Mouse (Mus musculus) CH12.LX (cell line): ENCODE measurements around the gene Arhgef3. TPM values are rescaled to one million over a fixed set of nuclear protein-coding genes. Genes with fewer than 3 reads are reported as not detected.

Experiments
- DNase-seq: peaks from one replicate; pipeline ENCODE4 v3.0.0-alpha.2; 2013; ENCODE audit errors: extremely low read depth
- H3K27ac ChIP-seq: 2 replicates; pipeline ENCODE4 v1.5.1; 2012; ENCODE audit warnings: low read depth, mild to moderate bottlenecking, control low read depth, moderate library complexity; ENCODE audit not compliant: insufficient read depth
- H3K27me3 ChIP-seq: replicated peaks from 2 replicates; pipeline ENCODE3; 2012; ENCODE audit warnings: inconsistent platforms
- H3K36me3 ChIP-seq, 2 experiments: replicated peaks in 1 of 2; 2 replicates each; pipeline versions ENCODE3 to v1.6.1; 2012; ENCODE audit warnings: inconsistent platforms in 1 of 2, low read length in 1 of 2, mild to moderate bottlenecking in 1 of 2, mixed read lengths in 1 of 2, moderate library complexity in 1 of 2; ENCODE audit not compliant: control insufficient read depth in 1 of 2, insufficient read depth in 1 of 2
- H3K4me1 ChIP-seq, 2 experiments: 2 replicates each; pipeline ENCODE4 v1.6.1; 2012; ENCODE audit warnings: inconsistent platforms in 1 of 2, moderate library complexity in 1 of 2; ENCODE audit not compliant: insufficient read depth in 2 of 2, control insufficient read depth in 1 of 2
- H3K4me2 ChIP-seq: 2 replicates; pipeline ENCODE4 v1.6.1; 2012; ENCODE audit warnings: low read depth, mild to moderate bottlenecking, control low read depth; ENCODE audit not compliant: poor library complexity, insufficient read depth, severe bottlenecking
- H3K4me3 ChIP-seq, 3 experiments: fragments of 150-350 bp in 1 of 3; sonication (generic) in 1 of 3; replicated peaks in 1 of 3; 2 replicates each; pipeline versions ENCODE3 to v1.5.1; 2011 to 2012; ENCODE audit warnings: low read depth in 2 of 3, low read length in 2 of 3, mild to moderate bottlenecking in 2 of 3, moderate library complexity in 2 of 3, control low read depth in 1 of 3, improper control_type of control experiment in 1 of 3, inconsistent platforms in 1 of 3, mixed read lengths in 1 of 3; ENCODE audit not compliant: poor library complexity in 1 of 3
- H3K79me2 ChIP-seq: replicated peaks from 2 replicates; pipeline ENCODE4 v1.6.1; 2012; ENCODE audit warnings: mild to moderate bottlenecking, moderate library complexity; ENCODE audit not compliant: control insufficient read depth, poor library complexity, insufficient read depth, severe bottlenecking; ENCODE audit errors: extremely low read depth
- H3K9ac ChIP-seq: 2 replicates; pipeline ENCODE4 v1.6.1; 2012; ENCODE audit warnings: low read depth, mild to moderate bottlenecking, control low read depth, moderate library complexity; ENCODE audit not compliant: insufficient read depth
- H3K9me3 ChIP-seq: replicated peaks from 2 replicates; pipeline ENCODE3; 2012; ENCODE audit warnings: low read length, inconsistent platforms, mixed read lengths
- CTCF ChIP-seq, 2 experiments: IDR thresholded peaks in 1 of 2; conservative IDR thresholded peaks in 1 of 2; 2 replicates each; pipeline ENCODE4 v1.5.1; 2011 to 2012; ENCODE audit warnings: low read depth in 2 of 2, low read length in 2 of 2, improper control_type of control experiment in 1 of 2, inconsistent platforms in 1 of 2, mild to moderate bottlenecking in 1 of 2, moderate library complexity in 1 of 2
- EP300 ChIP-seq: IDR thresholded peaks from 2 replicates; pipeline ENCODE4 v1.6.1; 2011; ENCODE audit warnings: low read length, improper control_type of control experiment
- IRF4 ChIP-seq: IDR thresholded peaks from 2 replicates; pipeline ENCODE4 v1.6.1; 2014; ENCODE audit warnings: low read depth, mild to moderate bottlenecking, inconsistent platforms, low read length, improper control_type of control experiment
- MEF2A ChIP-seq: IDR thresholded peaks from 2 replicates; pipeline ENCODE4 v1.6.1; 2014; ENCODE audit warnings: low read depth, mild to moderate bottlenecking, inconsistent platforms, low read length, improper control_type of control experiment, borderline replicate concordance
- MYC ChIP-seq: IDR thresholded peaks from 2 replicates; pipeline ENCODE4 v1.6.1; 2011; ENCODE audit warnings: low read depth, mild to moderate bottlenecking, improper control_type of control experiment, low read length
- PAX5 ChIP-seq: IDR thresholded peaks from 2 replicates; pipeline ENCODE4 v1.6.1; 2012; ENCODE audit warnings: low read length, inconsistent platforms, mixed read lengths
- POLR2A ChIP-seq: IDR thresholded peaks from 2 replicates; pipeline ENCODE4 v1.6.1; 2011; ENCODE audit warnings: low read depth, mild to moderate bottlenecking, improper control_type of control experiment, low read length
- POLR2AphosphoS2 ChIP-seq: IDR thresholded peaks from 2 replicates; pipeline ENCODE4 v1.6.1; 2011; ENCODE audit warnings: low read depth, low read length, improper control_type of control experiment
- RAD21 ChIP-seq: IDR thresholded peaks from 2 replicates; pipeline ENCODE4 v1.6.1; 2011; ENCODE audit warnings: low read depth, mild to moderate bottlenecking, low read length, improper control_type of control experiment, moderate library complexity
- SIN3A ChIP-seq: IDR thresholded peaks from 2 replicates; pipeline ENCODE4 v1.6.1; 2012; ENCODE audit warnings: low read length, improper control_type of control experiment, inconsistent platforms
- SMC3 ChIP-seq: IDR thresholded peaks from 2 replicates; pipeline ENCODE4 v1.6.1; 2011; ENCODE audit warnings: low read depth, low read length, improper control_type of control experiment
- USF1 ChIP-seq: IDR thresholded peaks from 2 replicates; pipeline ENCODE4 v1.6.1; 2014; ENCODE audit warnings: low read depth, mild to moderate bottlenecking, inconsistent platforms, low read length, improper control_type of control experiment
- ZC3H11A ChIP-seq: IDR thresholded peaks from 2 replicates; pipeline ENCODE4 v1.6.1; 2012; ENCODE audit warnings: low read depth, mild to moderate bottlenecking, inconsistent platforms, low read length, improper control_type of control experiment
- ZKSCAN1 ChIP-seq: IDR thresholded peaks from 2 replicates; pipeline ENCODE4 v1.6.1; 2012; ENCODE audit warnings: low read depth, inconsistent platforms, low read length, improper control_type of control experiment, borderline replicate concordance
- ZNF384 ChIP-seq: IDR thresholded peaks from 2 replicates; pipeline ENCODE4 v1.6.1; 2012; ENCODE audit warnings: low read depth, low read length, improper control_type of control experiment, inconsistent platforms
- dilution Hi-C: fragments of 300-500 bp; cut with MboI; formaldehyde crosslinking; loops from 2 replicates; pipeline ENCODE4 v1.14.3; 2020; ENCODE audit warnings: low sequenced_read_pairs; ENCODE audit not compliant: extremely low pct_unique_long_range_greater_than_20kb, extremely low pct_ligation_motif_present
- in situ Hi-C: fragments of 300-500 bp; cut with MboI; formaldehyde crosslinking; loops from 3 replicates; pipeline ENCODE4 v1.14.3; 2019; ENCODE audit warnings: low sequenced_read_pairs, low pct_ligation_motif_present, low pct_unique_long_range_greater_than_20kb, mixed read lengths
- polyA plus RNA-seq: library from polyadenylated mRNA; unstranded; fragments of >175 nt; gene quantifications from 2 replicates; pipeline ENCODE4 v1.2.1, GENCODE M21; 2012; ENCODE audit warnings: low read depth; ENCODE audit not compliant: insufficient read length
- total RNA-seq, 2 experiments: library from RNA; depleted of rRNA; stranded (reverse); fragments of 300-350 nt in 1 of 2; fragments of >200 nt in 1 of 2; gene quantifications; 2 replicates each; pipeline ENCODE4 v1.2.3; 2012 to 2014

Gene Arhgef3
- total and polyA plus RNA-seq, 3 experiments: 0.51 to 0.64 (median 0.62) TPM

GRCm38 (mm10) chr14:27337156-27337555, 222.5 kb downstream of the Arhgef3 start:
- Histone ChIP-seq H3K4me3 (peak overlapping the region in 1 of 3 experiments; percentile 25), H3K4me1 (peaks cover 19 to 38% of the 10 kb centered on the region in 2 experiments), H3K79me2 (no peaks in the 10 kb centered on the region), H3K36me3 (no peaks in the 10 kb centered on the region), H3K9me3 (no peaks in the 10 kb centered on the region), H3K4me2 (peak overlapping the region; percentile 99; the same call in 1 of the 2 replicates), H3K27me3 (peaks cover 26% of the 10 kb centered on the region), H3K9ac (no peak overlapping the region), H3K27ac (no peak overlapping the region)
- TF ChIP-seq IRF4 (no peak), POLR2AphosphoS2 (no peak), ZKSCAN1 (no peak), POLR2A (no peak)
- dilution Hi-C loops (no loop called here), in situ Hi-C loops (loop anchor here (10.0 kb wide), 1 partner anchor 142 kb away; no protein-coding TSS in a partner anchor)
- DNase-seq: no peak

GRCm38 (mm10) chr14:27338034-27338708, 223.5 kb downstream of the Arhgef3 start:
- Histone ChIP-seq H3K4me2 (no peak overlapping the region), H3K36me3 (no peaks in the 10 kb centered on the region), H3K9me3 (no peaks in the 10 kb centered on the region), H3K79me2 (no peaks in the 10 kb centered on the region), H3K27ac (no peak overlapping the region), H3K4me1 (peaks cover 21 to 41% of the 10 kb centered on the region in 2 experiments), H3K4me3 (no peak overlapping the region), H3K9ac (no peak overlapping the region), H3K27me3 (peaks cover 26% of the 10 kb centered on the region)
- TF ChIP-seq EP300: no peak
- TF ChIP-seq ZNF384: peak; percentile 75; the same call in 1 of the 2 replicates
- TF ChIP-seq CTCF (conservative IDR thresholded peaks at IDR 0.05 in 1 of 2, IDR thresholded peaks at IDR 0.05 in 1 of 2; ENCODE audit: low read depth in 2 of 2, low read length in 2 of 2): peak in 1 of 2 experiments; percentile 74; a peak in 2 of 4 replicates
- TF ChIP-seq SMC3: peak; percentile 75
- TF ChIP-seq SIN3A: no peak
- no peak for TF ChIP-seq ZC3H11A
- TF ChIP-seq ZKSCAN1: no peak
- no peak for TF ChIP-seq PAX5
- TF ChIP-seq MEF2A: no peak
- TF ChIP-seq MYC: no peak
- TF ChIP-seq USF1: no peak
- TF ChIP-seq RAD21: peak; percentile 62
- peak; percentile 74 for DNase-seq
- dilution Hi-C loops: no loop called here
- in situ Hi-C loops: loop anchor here (10.0 kb wide), 1 partner anchor 143 kb away; no protein-coding TSS in a partner anchor
